Mouse (Mus musculus): ENCODE results near the gene Frmd5. TPM values are rescaled to one million over a fixed set of nuclear protein-coding genes. Genes with fewer than 3 reads are reported as not detected.

The Frmd5 gene
- polyA plus RNA-seq, 1 experiment from 2014 or later = 0.78 TPM

GRCm38 (mm10) chr2:121717133-121717532 is 89.8 kb downstream of the Frmd5 start:
- no peak overlapping the region for H3K4me2 ChIP-seq
- H3K9ac ChIP-seq = no peak overlapping the region
- no peaks in the 10 kb centered on the region for H3K27me3 ChIP-seq
- H3K27ac ChIP-seq = no peak overlapping the region
- no peak for ATAC-seq (ENCODE audit: insufficient number of reproducible peaks, low FRiP score, low TSS enrichment, low read depth)
- H3K9me3 ChIP-seq = no peaks in the 10 kb centered on the region
- WGBS = 68% methylated on average over 3 of the region's 3 CpGs
- no peak overlapping the region for H3K4me3 ChIP-seq
- no peaks in the 10 kb centered on the region for H3K36me3 ChIP-seq
- H3K4me1 ChIP-seq = no peaks in the 10 kb centered on the region

DNA sequence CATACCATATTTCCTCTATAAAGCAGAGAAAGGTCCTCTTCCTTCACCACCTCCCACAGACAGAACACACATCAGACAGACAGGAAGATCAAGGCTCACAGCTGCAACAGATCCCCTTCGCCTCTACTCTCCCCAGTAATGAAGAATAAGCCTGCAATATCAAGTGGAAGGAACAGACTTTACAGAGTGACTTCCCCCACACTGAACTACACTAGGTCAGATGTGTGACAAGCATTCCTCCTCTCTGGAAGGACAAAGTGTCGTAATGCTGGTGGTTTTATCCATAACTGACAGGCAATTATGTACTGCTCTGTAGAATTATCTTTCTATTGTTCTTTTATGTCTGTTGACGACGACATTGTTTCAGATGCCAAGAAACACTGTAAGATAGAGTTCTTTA is 93.3 kb downstream of the Frmd5 start:
- no peaks in the 10 kb centered on the region for H3K36me3 ChIP-seq
- no peaks in the 10 kb centered on the region for H3K9me3 ChIP-seq
- no peaks in the 10 kb centered on the region for H3K4me1 ChIP-seq
- H3K27ac ChIP-seq = no peak overlapping the region
- no peaks in the 10 kb centered on the region for H3K27me3 ChIP-seq
- H3K4me3 ChIP-seq = no peak overlapping the region
- H3K4me2 ChIP-seq = no peak overlapping the region
- WGBS = 80% methylated on average over 4 of the region's 4 CpGs
- no peak for ATAC-seq (ENCODE audit: insufficient number of reproducible peaks, low FRiP score, low TSS enrichment, low read depth)
- no peak overlapping the region for H3K9ac ChIP-seq

GRCm38 (mm10) chr2:121711748-121712384 is 95.0 kb downstream of the Frmd5 start:
- H3K9me3 ChIP-seq = no peaks in the 10 kb centered on the region
- no peaks in the 10 kb centered on the region for H3K4me1 ChIP-seq
- H3K9ac ChIP-seq = no peak overlapping the region
- no peak overlapping the region for H3K4me3 ChIP-seq
- 29% methylated on average over 9 of the region's 9 CpGs for WGBS
- no peaks in the 10 kb centered on the region for H3K27me3 ChIP-seq
- no peak overlapping the region for H3K27ac ChIP-seq
- H3K4me2 ChIP-seq = no peak overlapping the region
- ATAC-seq (ENCODE audit: insufficient number of reproducible peaks, low FRiP score, low TSS enrichment, low read depth) = no peak
- H3K36me3 ChIP-seq = no peaks in the 10 kb centered on the region

GRCm38 (mm10) chr2:121709096-121709495 is 97.8 kb downstream of the Frmd5 start:
- Histone ChIP-seq H3K4me3 (no peak overlapping the region), H3K9me3 (no peaks in the 10 kb centered on the region), H3K9ac (no peak overlapping the region), H3K27me3 (no peaks in the 10 kb centered on the region), H3K27ac (no peak overlapping the region), H3K4me2 (no peak overlapping the region), H3K36me3 (no peaks in the 10 kb centered on the region), H3K4me1 (no peaks in the 10 kb centered on the region)
- no peak for ATAC-seq (ENCODE audit: insufficient number of reproducible peaks, low FRiP score, low TSS enrichment, low read depth)
- WGBS = 84% methylated on average over 4 of the region's 4 CpGs

DNA sequence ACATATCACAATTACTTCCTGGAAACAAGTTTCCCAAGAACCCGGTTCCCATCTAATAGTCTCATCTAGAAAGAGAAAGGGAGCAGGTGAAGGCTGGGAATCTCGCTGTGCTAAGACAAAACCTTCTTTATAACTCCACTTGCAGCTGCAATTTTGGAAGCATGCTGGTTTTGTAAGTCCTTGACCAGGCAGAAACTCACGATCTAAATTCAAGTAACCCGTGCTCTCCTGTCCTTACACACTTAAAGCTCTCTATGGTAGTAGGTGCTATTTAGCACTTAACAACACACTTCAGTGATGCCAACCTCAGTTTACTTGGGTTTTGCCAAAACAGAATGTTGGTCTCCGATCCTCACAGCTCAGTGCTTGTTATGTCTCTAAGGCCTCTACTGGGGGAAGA is 99.4 kb downstream of the Frmd5 start:
- Histone ChIP-seq H3K4me2 (no peak overlapping the region), H3K27ac (no peak overlapping the region), H3K9ac (no peak overlapping the region), H3K27me3 (no peaks in the 10 kb centered on the region), H3K4me3 (no peak overlapping the region), H3K36me3 (no peaks in the 10 kb centered on the region), H3K4me1 (no peaks in the 10 kb centered on the region), H3K9me3 (no peaks in the 10 kb centered on the region)
- 72% methylated on average over 5 of the region's 5 CpGs for WGBS
- no peak for ATAC-seq (ENCODE audit: insufficient number of reproducible peaks, low FRiP score, low TSS enrichment, low read depth)

- 71% methylated on average over 2 of the region's 2 CpGs for WGBS
- no peak overlapping the region for H3K4me2 ChIP-seq
- H3K4me1 ChIP-seq = no peaks in the 10 kb centered on the region
- ATAC-seq (ENCODE audit: insufficient number of reproducible peaks, low FRiP score, low TSS enrichment, low read depth) = no peak
- no peak overlapping the region for H3K9ac ChIP-seq
- no peaks in the 10 kb centered on the region for H3K36me3 ChIP-seq
- no peak overlapping the region for H3K27ac ChIP-seq
- no peaks in the 10 kb centered on the region for H3K9me3 ChIP-seq
- H3K4me3 ChIP-seq = no peak overlapping the region
- H3K27me3 ChIP-seq = no peaks in the 10 kb centered on the region
Observed at GRCm38 (mm10) chr2:121705756-121706155, 101.1 kb downstream of the Frmd5 start.

DNA sequence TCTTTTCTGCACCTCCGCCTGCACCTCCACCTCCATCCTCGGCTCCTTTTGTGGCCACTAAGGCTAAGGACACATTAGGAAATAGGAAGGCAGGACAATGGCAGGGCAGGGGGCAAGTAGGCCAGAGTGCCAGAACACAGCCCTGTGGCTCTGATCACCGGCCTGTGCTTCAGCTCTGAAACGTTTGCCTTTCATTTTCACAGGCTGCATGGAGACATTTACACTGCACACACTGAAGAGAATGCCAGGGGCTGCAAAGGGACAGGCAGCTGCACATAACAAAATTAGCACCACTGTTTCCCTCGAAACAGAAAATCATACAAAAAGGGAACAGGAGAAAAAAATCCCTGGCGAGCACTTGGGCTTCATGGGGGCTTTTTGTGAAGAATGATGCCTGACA is 107.6 kb downstream of the Frmd5 start:
- Histone ChIP-seq H3K9me3 (no peaks in the 10 kb centered on the region), H3K27me3 (no peaks in the 10 kb centered on the region), H3K36me3 (no peaks in the 10 kb centered on the region), H3K4me1 (no peaks in the 10 kb centered on the region), H3K27ac (no peak overlapping the region), H3K9ac (no peak overlapping the region), H3K4me3 (no peak overlapping the region), H3K4me2 (no peak overlapping the region)
- ATAC-seq (ENCODE audit: insufficient number of reproducible peaks, low FRiP score, low TSS enrichment, low read depth) = no peak
- WGBS = 54% methylated on average over 6 of the region's 6 CpGs

- WGBS = 75% methylated on average over 10 of the region's 10 CpGs
- Histone ChIP-seq H3K27ac (no peak overlapping the region), H3K9me3 (no peaks in the 10 kb centered on the region), H3K4me1 (no peaks in the 10 kb centered on the region), H3K9ac (no peak overlapping the region), H3K4me3 (no peak overlapping the region), H3K27me3 (no peaks in the 10 kb centered on the region), H3K4me2 (no peak overlapping the region), H3K36me3 (no peaks in the 10 kb centered on the region)
- ATAC-seq (ENCODE audit: insufficient number of reproducible peaks, low FRiP score, low TSS enrichment, low read depth) = no peak
Observed at GRCm38 (mm10) chr2:121695436-121695835, 111.5 kb downstream of the Frmd5 start.

- Histone ChIP-seq H3K4me3 (no peak overlapping the region), H3K9ac (no peak overlapping the region), H3K36me3 (no peaks in the 10 kb centered on the region), H3K4me2 (no peak overlapping the region), H3K27me3 (no peaks in the 10 kb centered on the region), H3K4me1 (no peaks in the 10 kb centered on the region), H3K27ac (no peak overlapping the region), H3K9me3 (no peaks in the 10 kb centered on the region)
- ATAC-seq (ENCODE audit: insufficient number of reproducible peaks, low FRiP score, low TSS enrichment, low read depth) = no peak
- 86% methylated on average over 2 of the region's 2 CpGs for WGBS
Observed at GRCm38 (mm10) chr2:121688107-121688506, 118.8 kb downstream of the Frmd5 start.

DNA sequence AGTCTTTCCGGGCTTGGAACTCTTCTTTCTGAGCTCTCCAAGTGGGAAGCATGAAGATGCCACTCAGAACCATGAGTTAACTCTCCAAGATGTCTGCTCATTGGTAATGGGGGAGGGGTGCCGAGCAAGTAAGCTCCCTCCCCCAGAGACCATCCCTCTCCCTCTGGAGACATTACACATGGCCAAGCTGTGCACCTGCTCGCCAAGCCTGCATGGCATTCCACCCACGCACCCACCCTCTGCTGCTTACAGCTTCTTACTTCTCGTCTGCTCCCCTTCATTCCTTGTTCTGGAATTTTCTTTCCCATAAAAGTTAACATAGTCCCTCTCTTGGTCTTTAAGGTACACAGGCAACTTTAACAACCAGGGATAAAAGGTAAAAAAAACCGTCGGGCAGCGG is 123.3 kb downstream of the Frmd5 start:
- Histone ChIP-seq H3K27me3 (no peaks in the 10 kb centered on the region), H3K4me2 (no peak overlapping the region), H3K4me1 (no peaks in the 10 kb centered on the region), H3K4me3 (no peak overlapping the region), H3K27ac (no peak overlapping the region), H3K36me3 (no peaks in the 10 kb centered on the region), H3K9ac (no peak overlapping the region), H3K9me3 (no peaks in the 10 kb centered on the region)
- ATAC-seq (ENCODE audit: insufficient number of reproducible peaks, low FRiP score, low TSS enrichment, low read depth) = no peak
- 70% methylated on average over 8 of the region's 8 CpGs for WGBS

DNA sequence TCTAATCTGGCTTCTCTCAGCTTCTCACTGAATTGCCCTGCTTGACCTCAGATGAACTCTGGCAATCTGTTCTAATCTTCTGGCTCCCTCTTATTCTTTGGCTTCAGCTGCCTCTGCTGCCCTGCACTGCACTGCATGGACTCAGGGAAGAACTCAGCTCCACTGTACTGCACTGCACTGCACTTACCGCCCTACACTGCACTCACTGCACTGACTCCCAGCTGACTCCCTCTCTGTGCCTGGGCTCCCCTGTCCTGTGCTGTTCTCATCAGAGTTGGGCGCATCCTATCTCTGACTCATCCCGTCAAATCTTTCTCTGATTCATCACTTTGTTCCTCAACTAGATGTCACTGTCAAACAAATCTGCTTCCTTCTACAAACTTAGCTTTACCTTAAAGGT is 124.5 kb downstream of the Frmd5 start:
- Histone ChIP-seq H3K9ac (no peak overlapping the region), H3K4me2 (no peak overlapping the region), H3K4me1 (no peaks in the 10 kb centered on the region), H3K27me3 (no peaks in the 10 kb centered on the region), H3K27ac (no peak overlapping the region), H3K9me3 (no peaks in the 10 kb centered on the region), H3K4me3 (no peak overlapping the region), H3K36me3 (no peaks in the 10 kb centered on the region)
- 84% methylated on average over 3 of the region's 3 CpGs for WGBS
- no peak for ATAC-seq (ENCODE audit: insufficient number of reproducible peaks, low FRiP score, low TSS enrichment, low read depth)

- Histone ChIP-seq H3K9ac (no peak overlapping the region), H3K4me1 (no peaks in the 10 kb centered on the region), H3K27ac (no peak overlapping the region), H3K4me3 (no peak overlapping the region), H3K9me3 (no peaks in the 10 kb centered on the region), H3K36me3 (no peaks in the 10 kb centered on the region), H3K4me2 (no peak overlapping the region), H3K27me3 (no peaks in the 10 kb centered on the region)
- whole genome bisulfite sequencing = 76% methylated on average over 7 of the region's 7 CpGs
- no peak for ATAC-seq (ENCODE audit: insufficient number of reproducible peaks, low FRiP score, low TSS enrichment, low read depth)
Observed at GRCm38 (mm10) chr2:121679711-121680110, 127.2 kb downstream of the Frmd5 start.

DNA sequence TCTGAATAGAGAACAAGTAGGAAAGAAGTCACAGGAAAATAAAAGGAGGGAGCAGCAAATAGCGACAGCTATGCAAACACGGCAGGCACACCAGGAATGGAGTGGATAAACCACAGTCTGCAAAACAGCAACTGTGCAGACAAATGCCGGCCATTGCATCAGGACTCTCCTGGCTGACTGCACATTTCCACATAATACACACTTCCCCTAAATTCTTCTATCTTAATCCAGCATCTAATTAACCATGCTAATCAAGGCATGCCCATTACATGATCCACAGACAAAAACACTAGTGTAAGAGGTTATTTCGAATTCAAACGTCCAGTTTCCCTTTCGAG is 129.3 kb downstream of the Frmd5 start:
- Histone ChIP-seq H3K9me3 (no peaks in the 10 kb centered on the region), H3K4me3 (no peak overlapping the region), H3K36me3 (no peaks in the 10 kb centered on the region), H3K4me2 (no peak overlapping the region), H3K4me1 (no peaks in the 10 kb centered on the region), H3K27me3 (no peaks in the 10 kb centered on the region), H3K27ac (no peak overlapping the region), H3K9ac (no peak overlapping the region)
- WGBS = 70% methylated on average over 6 of the region's 6 CpGs
- ATAC-seq (ENCODE audit: insufficient number of reproducible peaks, low FRiP score, low TSS enrichment, low read depth) = no peak
